22 mouse cellular contexts compared by ENCODE assay signal in genomic region chr14:11125096-11125495, GRCm38 (mm10). TPM values are rescaled to one million over a fixed set of nuclear protein-coding genes. Genes with fewer than 3 reads are reported as not detected.
DNase-seq lines count a peak whose midpoint lies in the region; ATAC-seq and TF ChIP-seq lines count a peak whose summit lies in the region.
"Had no signal": no experiment of that assay in that cellular context is flagged by ENCODE, and none has a peak within 500 bp of the region (broad histone marks: within the 10 kb centered on the region; RNA-seq: fewer than 3 reads in every experiment).

No protein-coding gene starts in this region.

- H3K27me3 ChIP-seq in embryonic facial prominence, embryonic 11.5 days (ENCODE audit: control insufficient read depth, insufficient read depth, low read length), result no peaks in the 10 kb centered on the region
- H3K27me3 ChIP-seq in embryonic facial prominence, embryonic 10.5 days (replicated peaks; ENCODE audit: low read depth, poor library complexity, severe bottlenecking), result no peaks in the 10 kb centered on the region
- H3K27me3 ChIP-seq in liver, embryonic 15.5 days, result no peaks in the 10 kb centered on the region
- H3K27me3 ChIP-seq in embryonic facial prominence, embryonic 13.5 days, result no peaks in the 10 kb centered on the region
- H3K27me3 ChIP-seq: heart, embryonic 12.5 days; hindbrain, embryonic 12.5 days; liver, embryonic 13.5 days; megakaryocyte, embryonic 14.5 days had no signal

- H3K4me2 ChIP-seq in embryonic facial prominence, embryonic 11.5 days (ENCODE audit: low read depth, low read length), result no peak overlapping the region
- peak overlapping the region; percentile 5; the same call in 1 of the 2 replicates for H3K4me2 ChIP-seq in liver, embryonic 15.5 days
- 0 out of 2 replicates have a peak overlapping the region, but pooled peaks have one; percentile 22 for H3K4me2 ChIP-seq in embryonic facial prominence, embryonic 13.5 days
- H3K4me2 ChIP-seq: heart, embryonic 12.5 days; hindbrain, embryonic 12.5 days; liver, embryonic 13.5 days had no signal

- no peaks in the 10 kb centered on the region for H3K9me3 ChIP-seq in embryonic facial prominence, embryonic 11.5 days (replicated peaks; ENCODE audit: control insufficient read depth, low read length)
- H3K9me3 ChIP-seq in embryonic facial prominence, embryonic 10.5 days, result no peaks in the 10 kb centered on the region
- no peaks in the 10 kb centered on the region for H3K9me3 ChIP-seq in liver, embryonic 15.5 days (replicated peaks)
- no peaks in the 10 kb centered on the region for H3K9me3 ChIP-seq in embryonic facial prominence, embryonic 13.5 days
- H3K9me3 ChIP-seq: forebrain, embryonic 10.5 days; G1E; heart, embryonic 12.5 days; hindbrain, embryonic 12.5 days; liver, embryonic 13.5 days had no signal

- TF ChIP-seq CTCF in left cerebral cortex, adult 2 months (IDR thresholded peaks at IDR 0.05), result no peak

- H3K36me3 ChIP-seq in embryonic facial prominence, embryonic 11.5 days (replicated peaks; ENCODE audit: control insufficient read depth, insufficient read depth, low read depth, low read length), result no peaks in the 10 kb centered on the region
- no peaks in the 10 kb centered on the region for H3K36me3 ChIP-seq in embryonic facial prominence, embryonic 10.5 days (replicated peaks)
- no peaks in the 10 kb centered on the region for H3K36me3 ChIP-seq in liver, embryonic 15.5 days (replicated peaks)
- no peaks in the 10 kb centered on the region for H3K36me3 ChIP-seq in embryonic facial prominence, embryonic 13.5 days
- H3K36me3 ChIP-seq: forebrain, embryonic 10.5 days; G1E; heart, embryonic 12.5 days; hindbrain, embryonic 12.5 days; liver, embryonic 13.5 days had no signal

- H3K27ac ChIP-seq in embryonic facial prominence, embryonic 11.5 days (replicated peaks; ENCODE audit: low read depth, low read length), result no peak overlapping the region
- H3K27ac ChIP-seq in embryonic facial prominence, embryonic 10.5 days (replicated peaks), result no peak overlapping the region
- H3K27ac ChIP-seq in liver, embryonic 15.5 days (replicated peaks), result no peak overlapping the region
- H3K27ac ChIP-seq in embryonic facial prominence, embryonic 13.5 days, result no peak overlapping the region
- H3K27ac ChIP-seq in left cerebral cortex, adult 2 months, result no peak overlapping the region
- H3K27ac ChIP-seq: forebrain, embryonic 10.5 days; hindbrain, embryonic 12.5 days; liver, embryonic 13.5 days had no signal

- intact Hi-C loops in left cerebral cortex, adult 2 months (cut with DNase I), result no loop called here

- 70% methylated on average over 11 of the region's 11 CpGs for WGBS in embryonic facial prominence, embryonic 11.5 days
- 72% methylated on average over 11 of the region's 11 CpGs for WGBS in embryonic facial prominence, embryonic 10.5 days
- 72% methylated on average over 11 of the region's 11 CpGs for WGBS in liver, embryonic 15.5 days (ENCODE audit: insufficient replicate concordance)
- WGBS in embryonic facial prominence, embryonic 13.5 days, result 61% methylated on average over 11 of the region's 11 CpGs
- WGBS in large intestine, adult 2 months, result 24% methylated on average over 11 of the region's 11 CpGs

- H3K4me1 ChIP-seq in embryonic facial prominence, embryonic 11.5 days (ENCODE audit: control insufficient read depth, insufficient read depth, low read length), result no peaks in the 10 kb centered on the region
- no peaks in the 10 kb centered on the region for H3K4me1 ChIP-seq in embryonic facial prominence, embryonic 10.5 days
- no peaks in the 10 kb centered on the region for H3K4me1 ChIP-seq in liver, embryonic 15.5 days (replicated peaks)
- no peaks in the 10 kb centered on the region; the same call in 1 of the 2 replicates for H3K4me1 ChIP-seq in embryonic facial prominence, embryonic 13.5 days
- H3K4me1 ChIP-seq: forebrain, embryonic 10.5 days; hindbrain, embryonic 12.5 days; liver, embryonic 13.5 days; megakaryocyte, embryonic 14.5 days had no signal

- DNase-seq in embryonic facial prominence, embryonic 11.5 days (ENCODE audit: low spot score), result peak; percentile 13
- DNase-seq in embryonic facial prominence, embryonic 10.5 days (ENCODE audit: low spot score), result no peak
- no peak for DNase-seq in liver
- peak; percentile 3 for DNase-seq in large intestine, adult 2 months (ENCODE audit: low read depth, low spot score)
- DNase-seq in left cerebral cortex, adult 2 months (ENCODE audit: extremely low spot score in 1 of 2, low spot score in 2 of 2), result no peak
- DNase-seq in thymus, postnatal 36 days, result no peak
- DNase-seq: adrenal gland, postnatal 25 days; cerebellum, adult 18-20 months; cerebellum, postnatal 36 days; heart, postnatal 14 days; liver, embryonic 13.5 days; retina, postnatal 1 day; right cerebral cortex, postnatal 4 days; thymus, postnatal 14 days had no signal

- no peak for ATAC-seq in embryonic facial prominence, embryonic 11.5 days (replicated peaks; ENCODE audit: insufficient number of reproducible peaks, low FRiP score, low TSS enrichment, low read depth)
- no peak for ATAC-seq in liver, embryonic 15.5 days (ENCODE audit: insufficient read depth)
- no peak for ATAC-seq in embryonic facial prominence, embryonic 13.5 days (ENCODE audit: insufficient number of reproducible peaks, insufficient read depth, low FRiP score, low TSS enrichment, low read depth)

- no peak overlapping the region for H3K4me3 ChIP-seq in embryonic facial prominence, embryonic 11.5 days (ENCODE audit: low read depth, low read length)
- H3K4me3 ChIP-seq in embryonic facial prominence, embryonic 10.5 days, result no peak overlapping the region
- no peak overlapping the region for H3K4me3 ChIP-seq in liver, embryonic 15.5 days (replicated peaks)
- H3K4me3 ChIP-seq in embryonic facial prominence, embryonic 13.5 days, result no peak overlapping the region
- H3K4me3 ChIP-seq in left cerebral cortex, adult 2 months, result no peak overlapping the region
- H3K4me3 ChIP-seq: forebrain, embryonic 10.5 days; heart, embryonic 12.5 days; hindbrain, embryonic 12.5 days; liver, embryonic 13.5 days; megakaryocyte, embryonic 14.5 days had no signal

- H3K9ac ChIP-seq in embryonic facial prominence, embryonic 11.5 days (replicated peaks; ENCODE audit: low read length), result no peak overlapping the region
- no peak overlapping the region for H3K9ac ChIP-seq in liver, embryonic 15.5 days
- H3K9ac ChIP-seq in embryonic facial prominence, embryonic 13.5 days, result no peak overlapping the region
- H3K9ac ChIP-seq: heart, embryonic 12.5 days; hindbrain, embryonic 12.5 days; liver, embryonic 13.5 days had no signal

RNA-seq across cellular contexts. Expression of gene Fhit, which starts 36.7 kb away (rescaled TPM):
- 3.4 and 5.0 TPM in 2 replicates for polyA plus RNA-seq in embryonic facial prominence, embryonic 11.5 days (2014; fragmentation: Nextera tagmentation; extraction: Ambion mirVana)
- polyA plus RNA-seq in embryonic facial prominence, embryonic 10.5 days (2016; fragmentation: Nextera tagmentation; extraction: Ambion mirVana), result 3.1 and 3.3 TPM in 2 replicates
- polyA plus RNA-seq in liver, embryonic 15.5 days (2015; fragmentation: Nextera tagmentation; extraction: Ambion mirVana), result 2.3 and 2.7 TPM in 2 replicates
- 6.5 and 6.8 TPM in 2 replicates for polyA plus RNA-seq in embryonic facial prominence, embryonic 13.5 days (2015; fragmentation: Nextera tagmentation; extraction: Ambion mirVana)
- polyA plus RNA-seq in large intestine, adult 2 months (2012; rRNA removed), result 4.7 and 6.0 TPM in 2 replicates
- 1 to 10 TPM; 6.0 to 7.5 TPM for total RNA-seq in left cerebral cortex, adult 2 months (2021)
- total RNA-seq: G1E; monocyte, adult 5-6 weeks had no signal
- polyA plus RNA-seq: G1E had no signal

Comparison
In these comparisons a context has a peak if more than half of its experiments do, and no peak if none do; other contexts are left out.
1. DNase-seq: peak in embryonic facial prominence, embryonic 11.5 days (single experiment) and large intestine, adult 2 months (single experiment); none in embryonic facial prominence, embryonic 10.5 days (single experiment), liver (single experiment), left cerebral cortex, adult 2 months (0 of 2) and thymus, postnatal 36 days (0 of 2).